Mouse (Mus musculus) ES-E14 (cell line): ENCODE measurements at regions not wholly inside any gene's neighbourhood (a gene's known extent, or its start where the extent isn't known, plus 50 kb on each side); places are given as distances from the start of the nearest gene placed in this dataset.

Experiments
- CHD2 ChIP-seq: IDR thresholded peaks from 2 replicates; pipeline ENCODE4 v1.6.1; 2014; ENCODE audit warnings: mild to moderate bottlenecking, low read depth, low read length, inconsistent platforms
- MAFK ChIP-seq: IDR thresholded peaks from 2 replicates; pipeline ENCODE4 v1.6.1; 2014; ENCODE audit warnings: mild to moderate bottlenecking, low read depth, low read length, inconsistent platforms; ENCODE audit not compliant: insufficient read depth
- ZC3H11A ChIP-seq: IDR thresholded peaks from 2 replicates; pipeline ENCODE4 v1.6.1; 2012; ENCODE audit warnings: low read depth, mild to moderate bottlenecking, inconsistent platforms, low read length, borderline replicate concordance
- ZNF384 ChIP-seq: IDR thresholded peaks from 2 replicates; pipeline ENCODE4 v1.6.1; 2012; ENCODE audit warnings: low read depth, low read length, inconsistent platforms

DNA sequence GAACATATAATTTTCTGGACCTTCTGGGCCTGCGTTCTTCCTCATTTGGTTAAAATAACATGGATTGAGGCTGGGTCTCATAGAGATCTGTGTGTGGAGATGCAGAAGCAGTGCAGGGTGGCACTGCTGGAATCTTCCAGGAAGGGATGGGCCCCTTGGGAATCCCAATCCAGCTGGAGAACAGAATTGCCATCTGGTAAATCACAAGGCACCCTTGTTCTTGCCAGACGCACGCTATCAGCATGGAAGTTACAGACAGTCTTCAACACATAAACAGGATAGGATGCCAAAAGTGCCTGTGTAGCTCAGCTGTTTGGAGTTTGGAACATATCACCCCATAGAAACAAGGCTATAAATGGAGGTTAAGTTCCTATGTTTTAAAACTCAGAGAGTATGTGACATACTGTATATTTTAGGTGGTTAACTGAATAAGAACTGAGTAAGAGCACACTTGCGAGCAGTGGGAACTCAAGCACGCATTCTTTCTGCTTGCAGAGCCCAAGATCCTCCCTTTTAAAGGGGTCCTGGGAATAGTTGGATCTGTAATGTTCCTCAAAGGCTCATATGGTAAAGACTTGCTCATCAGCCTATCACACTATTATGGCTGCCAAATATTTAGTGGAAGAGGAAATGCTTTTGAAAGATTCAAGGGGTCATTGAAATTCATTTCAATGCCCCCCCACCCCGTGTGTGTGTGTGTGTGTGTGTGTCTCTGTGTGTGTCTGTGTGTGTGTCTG lies 584.1 kb upstream of the Brinp1 start:
- TF ChIP-seq CHD2 (no peak), MAFK (no peak), ZC3H11A (no peak), ZNF384 (no peak)
